Mouse (Mus musculus) cerebellum, adult 11-12 months (tissue): ENCODE measurements around the gene Adamts17.

Experiments
- DNase-seq: peaks from one replicate; pipeline ENCODE4 v3.0.0; 2022

Gene Adamts17

DNA sequence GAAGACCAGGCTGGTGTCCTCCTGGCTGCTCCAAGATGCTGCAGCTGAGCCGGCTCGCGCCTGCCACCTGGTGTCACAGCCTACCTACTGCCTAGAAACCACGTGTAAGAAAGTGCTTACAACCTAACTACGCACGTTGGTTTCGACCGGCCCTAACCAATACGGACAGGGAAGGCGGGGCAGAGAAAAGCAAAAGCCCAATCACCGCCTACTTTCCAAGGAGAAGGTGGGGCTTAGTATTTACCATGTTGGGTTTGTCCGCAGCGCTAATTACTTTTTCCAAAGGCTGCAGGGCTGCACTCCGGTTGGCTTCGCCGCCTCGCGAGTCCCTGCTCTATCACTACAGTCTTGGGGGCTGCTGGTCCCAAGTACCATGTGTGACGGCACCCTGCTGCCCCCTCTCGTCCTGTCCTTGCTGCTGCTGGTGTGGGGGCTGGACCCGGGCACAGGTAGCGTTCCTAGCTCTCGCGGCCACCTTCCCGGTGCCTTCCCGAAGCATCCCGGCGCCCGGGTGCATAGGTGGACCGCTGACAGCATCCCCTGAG is at the start of gene Adamts17:
Gene Adamts17, plus strand, starts transcription at position 273 of the 545 bp plus-strand sequence.
- peak; percentile 94 for DNase-seq

DNA sequence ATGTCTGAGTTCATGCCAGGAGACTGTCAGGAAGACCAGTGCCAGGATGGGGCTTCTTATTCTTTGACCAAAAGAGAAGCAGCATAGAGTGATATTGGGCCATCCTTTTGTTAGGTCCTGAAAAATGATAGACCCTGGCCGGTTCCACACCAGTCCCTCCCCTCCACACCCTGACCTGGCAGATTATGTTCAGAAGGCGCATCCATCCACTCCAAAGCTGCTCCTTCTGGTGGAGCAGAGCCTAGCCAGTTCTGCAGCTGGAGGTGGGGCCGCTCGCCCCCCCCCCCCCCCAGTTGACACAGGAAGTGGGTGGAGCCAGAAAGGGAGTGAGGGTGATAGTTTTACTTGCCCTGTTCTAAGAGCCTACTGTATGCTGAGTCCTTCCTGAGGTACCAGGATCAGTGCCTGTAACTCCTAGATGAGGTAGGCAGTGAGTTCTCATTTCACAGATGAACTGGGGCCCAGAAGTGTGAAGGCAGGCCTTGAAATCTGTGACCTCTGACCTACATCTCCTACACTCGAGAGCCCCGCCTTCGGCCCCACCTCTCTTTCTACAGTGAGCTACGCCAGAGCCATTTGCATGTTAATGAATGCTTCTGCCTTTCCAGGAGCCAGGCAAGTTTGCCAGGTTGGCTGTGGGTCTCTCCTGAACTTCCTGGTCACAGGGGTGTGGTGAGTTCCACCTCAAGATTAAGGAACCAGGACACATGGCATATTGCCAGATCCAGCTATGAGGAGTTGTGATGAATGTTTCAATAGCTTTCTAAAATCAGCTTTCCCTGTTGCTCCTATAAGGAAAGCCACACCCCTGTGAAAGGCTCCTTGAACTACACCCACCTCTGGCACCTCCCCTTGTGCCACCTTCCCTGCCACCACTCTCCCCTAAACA is 49.4 kb upstream of the Adamts17 start:
- no peak for DNase-seq

DNA sequence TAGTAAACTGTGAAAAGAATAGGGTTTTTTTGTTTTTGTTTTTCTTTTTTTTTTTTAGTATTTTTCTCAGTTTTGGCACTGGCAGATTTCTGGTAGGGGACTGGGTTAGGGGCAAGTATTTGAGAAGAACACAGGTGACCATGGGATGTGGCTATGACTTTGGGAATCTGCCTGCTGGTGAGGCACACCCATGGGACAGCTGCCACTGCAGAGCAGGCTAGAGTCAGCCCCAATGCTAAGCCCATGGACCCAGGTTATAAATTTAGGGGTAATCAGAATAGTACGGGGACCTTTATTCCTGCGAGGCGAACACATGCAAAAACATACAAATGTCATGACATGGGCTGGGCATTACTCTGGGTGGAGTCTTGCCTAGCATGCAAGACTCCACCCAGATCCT is 48.5 kb upstream of the Adamts17 start:
- no peak for DNase-seq

DNA sequence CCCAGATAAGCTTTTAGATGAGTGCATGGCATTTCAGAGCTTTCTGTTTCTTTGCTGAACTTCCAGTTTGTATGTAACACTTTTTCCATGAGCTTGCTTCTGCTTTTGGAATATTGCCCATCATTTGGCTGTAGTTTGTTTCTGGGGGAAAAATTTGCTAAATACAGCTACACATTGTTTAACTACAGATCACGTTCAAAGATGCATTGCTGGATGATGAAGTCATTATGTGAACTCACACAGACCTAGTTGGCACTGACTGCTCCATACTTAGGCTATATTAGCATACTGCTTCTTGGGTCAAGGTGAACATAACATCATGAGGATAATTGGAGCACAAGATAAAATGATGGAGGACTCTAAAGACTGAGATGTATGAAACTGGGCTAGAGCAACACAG is 42.6 kb upstream of the Adamts17 start:
- DNase-seq: no peak

DNA sequence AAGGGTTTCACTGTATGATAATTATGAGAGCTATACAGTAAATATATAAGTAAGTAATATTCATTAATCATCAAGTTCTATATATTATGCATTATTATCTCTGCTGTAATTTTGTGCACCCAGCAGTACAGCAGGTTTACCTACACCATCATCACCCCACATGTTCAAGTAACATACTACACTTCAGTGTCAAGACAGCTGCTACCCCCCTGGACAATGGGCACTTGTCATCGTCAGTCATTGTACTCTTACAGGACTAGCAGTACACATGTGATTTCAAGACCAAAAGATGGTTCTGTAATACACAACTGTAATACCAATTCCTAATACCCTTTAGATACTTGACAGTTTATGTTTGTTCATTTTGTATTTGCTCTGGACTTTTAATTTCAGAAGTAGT is 42.2 kb upstream of the Adamts17 start:
- no peak for DNase-seq

DNA sequence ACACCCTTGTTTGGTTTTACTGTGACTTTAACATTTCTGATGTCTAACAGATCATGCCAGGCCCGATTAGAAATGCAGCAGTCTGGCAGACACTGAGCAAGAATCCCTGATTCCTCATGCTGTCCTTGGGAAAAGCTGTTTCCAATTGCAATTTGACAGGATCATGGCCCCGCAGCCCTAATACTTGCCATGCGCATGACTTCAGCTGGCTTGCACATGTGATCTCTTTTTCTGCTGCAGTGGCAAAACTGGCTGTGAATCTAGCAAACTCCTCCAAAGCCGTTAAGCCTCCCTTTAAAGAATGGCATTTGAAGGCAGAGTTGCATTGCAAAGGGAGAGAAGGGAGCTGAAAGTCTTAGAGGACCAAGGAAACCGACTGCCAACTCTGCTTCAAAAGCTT is 40.7 kb upstream of the Adamts17 start:
- DNase-seq: no peak

DNA sequence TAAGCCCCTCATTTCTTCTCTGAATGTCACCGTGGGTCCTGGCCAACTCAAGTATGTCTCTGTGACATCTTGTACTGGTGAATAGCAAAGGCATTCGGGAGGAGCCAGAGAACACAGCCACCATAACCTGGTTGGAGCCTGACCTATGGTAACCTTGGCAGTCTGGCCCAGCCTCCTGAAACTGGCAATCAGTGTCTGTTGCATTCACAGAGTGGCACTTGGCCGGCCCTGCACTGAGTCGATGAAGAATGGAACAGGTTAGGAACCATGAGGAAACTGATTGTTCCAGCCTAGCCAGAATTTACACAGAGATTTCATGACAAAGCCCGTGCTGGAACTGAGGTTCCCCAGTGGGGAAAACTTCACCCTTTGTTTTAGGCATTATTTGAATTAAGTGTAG is 38.8 kb upstream of the Adamts17 start:
- DNase-seq: no peak

DNA sequence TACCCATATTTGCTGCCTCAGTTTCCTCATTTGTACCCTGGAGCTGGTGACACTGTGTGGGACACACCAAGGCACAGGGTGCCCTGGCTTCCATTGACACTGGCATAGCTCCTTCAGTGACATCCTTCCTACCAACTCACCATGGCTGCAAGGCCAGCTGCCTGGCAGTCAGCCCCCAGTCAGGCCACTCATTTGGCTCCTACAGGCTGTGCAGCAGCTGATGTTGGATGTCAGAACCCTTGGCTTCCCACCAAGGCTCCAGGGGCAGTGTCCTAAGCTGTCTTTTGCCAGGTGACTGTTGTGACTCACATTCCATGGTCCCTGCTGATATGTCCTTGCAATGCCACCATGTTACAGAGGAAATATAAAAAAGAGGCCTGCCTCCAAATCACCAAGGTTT is 37.8 kb upstream of the Adamts17 start:
- DNase-seq: no peak

DNA sequence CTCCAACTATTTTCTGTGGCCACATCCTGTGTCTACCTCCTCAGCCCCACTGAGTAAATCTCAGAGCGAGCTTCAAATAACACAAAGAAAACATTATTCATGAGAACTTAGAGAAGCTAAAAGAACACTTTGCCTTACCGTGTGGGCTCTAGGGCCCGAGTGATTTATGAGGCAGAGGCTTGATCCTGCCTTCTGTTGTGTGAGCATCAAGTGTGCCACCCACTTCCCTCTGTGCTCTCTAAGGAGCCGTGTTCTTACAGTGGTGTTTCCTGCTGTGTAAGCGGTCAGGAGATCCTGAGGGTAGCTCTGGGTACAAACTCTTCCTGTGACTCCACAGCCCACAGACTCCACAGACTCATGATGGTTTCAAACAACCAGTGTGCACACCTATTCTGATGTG is 35.7 kb upstream of the Adamts17 start:
- no peak for DNase-seq

DNA sequence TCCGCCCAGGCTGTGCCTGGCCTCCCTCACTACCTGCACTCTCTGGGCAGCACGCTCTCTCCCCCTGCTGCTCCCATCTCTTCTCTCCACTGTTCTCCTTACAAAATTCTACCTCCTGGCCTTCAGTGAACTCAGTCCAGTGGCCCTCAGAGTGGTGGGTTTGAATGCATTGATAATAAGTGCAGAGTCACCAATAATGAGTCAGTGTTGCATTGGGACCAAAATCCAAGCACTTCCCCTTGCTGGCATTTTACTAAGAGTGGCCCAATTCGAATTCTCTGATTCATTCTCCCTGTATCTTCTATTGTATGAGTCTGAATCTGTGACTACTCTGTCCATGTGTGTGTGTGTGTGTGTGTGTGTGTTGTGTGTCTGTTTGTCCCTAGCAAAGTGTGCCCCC is 32.7 kb upstream of the Adamts17 start:
- DNase-seq: no peak

DNA sequence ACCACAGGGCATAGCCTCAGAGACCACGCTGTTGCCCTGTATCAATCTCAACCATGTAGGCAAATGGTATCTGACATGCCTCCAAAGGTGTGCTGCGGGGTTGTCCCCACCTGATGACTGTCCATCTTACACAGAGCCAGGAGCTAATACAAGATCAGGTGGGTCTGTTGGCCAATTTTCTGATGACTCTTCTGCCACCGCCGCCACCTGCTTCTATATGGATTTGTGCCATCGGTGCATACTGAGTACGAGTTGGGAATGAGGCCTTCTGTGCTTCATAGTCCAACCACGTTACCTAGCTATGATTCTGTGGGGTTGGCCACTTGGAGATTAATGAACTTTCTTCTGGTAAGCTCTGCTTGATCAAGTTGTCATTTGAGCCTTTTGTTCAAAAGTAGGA is 29.1 kb upstream of the Adamts17 start:
- DNase-seq: no peak

DNA sequence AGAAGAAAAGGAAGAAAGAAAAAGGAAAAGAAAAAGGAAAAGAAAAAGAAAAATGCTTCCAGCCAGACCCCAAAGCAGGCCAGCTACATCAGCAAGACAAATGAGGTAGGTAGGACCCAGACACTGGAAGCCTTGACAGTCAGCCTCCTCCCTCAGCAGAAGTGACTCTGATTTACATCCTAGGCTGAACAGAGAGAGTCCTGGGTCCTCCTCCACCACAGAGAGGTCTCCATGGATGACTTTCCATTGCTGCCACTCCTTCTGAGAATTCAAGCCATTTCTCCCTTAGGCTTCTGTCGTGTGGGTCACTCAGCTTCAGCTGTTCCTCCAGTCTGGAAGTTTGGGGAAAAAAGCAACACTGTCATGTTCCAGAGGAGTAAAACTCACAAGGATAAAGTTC is 28.2 kb upstream of the Adamts17 start:
- no peak for DNase-seq

DNA sequence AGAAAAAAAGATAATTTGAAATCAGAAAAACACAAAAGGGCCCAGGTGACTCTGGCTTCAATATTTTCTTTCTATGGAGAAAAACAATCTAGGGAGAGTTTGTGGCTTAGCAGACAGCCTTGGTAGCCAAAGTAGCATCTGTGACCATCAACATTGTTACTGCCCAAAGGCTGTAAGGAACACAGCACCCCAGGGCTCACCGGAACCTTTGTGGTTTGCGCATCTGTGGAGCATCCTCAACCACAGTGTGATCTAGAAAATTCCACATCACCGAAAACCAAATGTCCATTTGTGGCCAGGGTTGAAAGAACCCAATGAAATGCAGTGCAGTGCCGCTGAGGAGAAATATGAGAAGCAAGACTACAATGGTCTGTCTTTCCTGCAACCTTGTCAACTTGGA is 27.2 kb upstream of the Adamts17 start:
- no peak for DNase-seq

DNA sequence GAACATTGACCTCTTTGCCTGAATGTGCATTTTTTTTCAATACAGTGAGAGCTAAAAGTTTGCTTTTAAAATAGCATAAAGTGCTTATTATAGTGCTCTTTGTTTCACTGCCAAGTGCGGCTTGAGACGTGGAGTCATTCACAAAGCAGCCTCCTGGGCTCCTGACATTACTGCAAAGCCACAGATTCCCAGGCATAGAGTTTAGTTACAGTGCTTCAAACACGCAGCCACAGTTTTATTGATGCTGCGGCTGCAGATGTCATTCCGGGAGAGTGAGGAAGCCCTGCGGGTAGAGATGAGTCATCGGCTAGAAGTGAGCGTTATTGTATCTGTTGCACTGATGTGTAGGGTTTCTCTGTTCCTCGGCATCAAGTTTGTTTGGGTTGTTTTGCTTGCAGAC is 26.8 kb upstream of the Adamts17 start:
- DNase-seq: no peak

DNA sequence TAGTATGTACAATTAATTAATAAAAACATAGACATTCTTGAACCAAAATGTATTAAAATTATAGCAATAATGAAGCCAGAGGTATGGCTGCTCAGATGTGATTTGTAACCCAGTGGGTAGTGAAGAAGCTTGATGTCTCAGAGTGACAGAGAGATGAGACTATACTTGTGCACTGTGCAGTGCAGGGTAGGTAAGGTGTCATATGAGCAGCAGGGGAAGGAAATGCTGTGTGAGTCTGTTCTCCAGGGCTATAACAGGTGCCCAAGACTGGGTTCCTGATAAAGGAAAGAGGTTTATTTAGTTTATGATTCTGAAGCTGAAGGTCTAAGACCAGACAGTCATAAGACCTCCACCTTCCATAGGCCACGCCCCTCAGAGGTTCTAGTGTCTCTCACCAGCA is 26.4 kb upstream of the Adamts17 start:
- DNase-seq: no peak

DNA sequence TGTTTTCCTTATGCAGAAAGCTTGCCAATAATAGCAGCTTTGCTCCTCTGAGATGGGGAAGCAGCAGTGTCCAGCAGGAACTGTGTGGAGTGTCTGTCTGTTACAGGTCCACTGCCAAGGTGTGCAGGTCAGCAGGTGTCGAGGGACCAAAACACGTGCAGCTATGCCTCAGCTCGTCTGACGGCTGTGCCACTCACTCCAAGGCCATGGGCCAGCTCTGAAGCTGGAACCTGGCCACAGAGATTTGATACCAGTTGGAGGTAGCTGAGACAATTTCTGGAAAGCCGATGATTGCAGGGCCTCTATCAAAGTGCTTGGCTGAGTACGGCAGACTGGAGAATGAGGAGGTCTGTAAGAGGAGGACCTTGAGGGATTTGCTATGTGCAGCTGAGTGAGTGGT is 24.0 kb upstream of the Adamts17 start:
- DNase-seq: no peak

DNA sequence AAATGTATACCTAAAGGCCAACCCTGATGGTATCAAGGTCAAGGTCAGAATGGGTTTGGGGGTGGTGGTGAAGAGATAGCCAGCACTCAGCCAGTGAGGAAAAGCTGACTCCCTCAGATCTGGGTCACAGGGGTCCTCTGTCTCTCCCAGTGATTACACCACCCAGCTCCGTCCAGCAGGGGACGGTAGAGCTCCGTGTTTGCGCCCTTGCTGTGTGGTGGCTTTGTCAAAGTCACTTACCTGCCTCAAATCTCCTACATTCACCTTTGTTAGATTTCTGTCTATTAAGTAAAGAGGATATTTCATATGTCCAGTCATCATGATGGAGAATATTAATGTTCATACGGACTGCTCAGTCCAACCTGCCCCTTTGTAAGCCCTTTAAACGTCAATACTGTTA is 19.5 kb upstream of the Adamts17 start:
- no peak for DNase-seq

DNA sequence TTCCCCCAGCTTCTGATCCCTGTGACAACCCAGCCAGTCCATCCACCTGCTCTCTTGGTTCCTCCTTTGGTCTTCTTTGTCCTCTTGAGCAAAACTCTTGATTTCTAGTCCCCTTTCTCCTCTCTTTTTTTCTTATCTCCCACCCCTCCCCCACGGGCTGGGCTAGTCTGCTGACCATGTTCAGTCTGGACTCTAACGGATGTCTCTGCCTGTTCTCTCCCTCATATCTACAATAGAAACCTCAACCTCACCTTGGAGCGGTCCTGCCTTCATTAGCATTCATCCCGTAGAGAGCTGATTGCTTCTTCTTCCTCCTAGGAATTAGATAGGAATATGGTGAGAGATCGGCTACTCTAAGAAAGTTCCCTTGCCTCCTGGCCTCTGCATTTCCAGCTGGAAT is 8.7 kb upstream of the Adamts17 start:
- DNase-seq: no peak

DNA sequence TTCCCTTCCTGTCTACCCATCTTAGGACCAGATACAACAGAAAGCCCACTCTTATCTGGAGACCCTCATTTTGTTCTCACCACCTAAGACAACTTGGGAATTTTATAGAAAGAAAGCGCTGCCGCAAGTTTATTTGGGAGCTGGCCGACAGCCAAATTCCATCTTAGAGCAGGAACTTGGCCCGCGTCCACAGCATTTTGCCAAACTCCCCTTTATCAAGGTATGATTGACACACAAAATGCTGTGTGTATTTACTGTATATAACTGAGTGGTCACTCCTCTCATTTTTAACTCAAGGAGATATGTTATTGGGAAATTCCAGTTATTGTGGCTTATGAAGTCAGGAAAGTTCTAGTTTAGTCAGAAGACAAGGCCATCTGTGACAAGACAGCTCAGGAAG is 8.2 kb upstream of the Adamts17 start:
- no peak for DNase-seq

DNA sequence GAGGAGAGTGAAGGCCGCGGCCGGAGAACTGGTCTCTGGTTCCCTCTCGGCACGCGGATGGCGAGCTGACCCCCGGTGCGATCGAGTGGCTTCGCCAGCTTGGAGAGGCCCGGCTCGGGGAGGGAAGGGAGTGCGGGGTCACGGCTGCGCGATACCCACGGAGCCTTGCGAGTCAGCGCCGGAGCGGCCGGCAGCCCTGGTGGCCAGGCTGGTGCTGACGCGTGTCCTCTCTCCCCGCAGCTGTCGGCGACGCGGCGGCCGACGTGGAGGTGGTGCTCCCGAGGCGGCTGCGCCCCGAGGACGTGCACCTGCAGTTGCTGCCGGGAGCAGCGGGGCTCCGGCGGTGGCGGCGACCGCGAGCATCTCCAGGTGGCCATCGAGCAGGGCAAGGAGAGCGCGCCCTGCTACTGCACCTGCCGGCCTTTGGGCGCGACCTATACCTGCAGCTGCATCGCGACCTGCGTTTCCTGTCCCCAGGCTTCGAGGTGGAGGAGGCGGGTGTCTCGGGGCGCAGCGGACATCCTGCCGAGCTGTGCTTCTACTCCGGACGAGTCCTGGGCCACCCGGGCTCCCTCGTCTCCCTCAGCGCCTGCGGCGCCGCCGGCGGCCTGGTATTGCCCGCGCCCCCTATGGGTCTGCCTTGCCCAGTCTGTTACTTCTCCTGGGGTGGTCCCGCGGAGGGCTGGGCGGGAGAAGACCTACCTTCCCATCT is 629 bp downstream of the Adamts17 start:
- peak; percentile 35 for DNase-seq

DNA sequence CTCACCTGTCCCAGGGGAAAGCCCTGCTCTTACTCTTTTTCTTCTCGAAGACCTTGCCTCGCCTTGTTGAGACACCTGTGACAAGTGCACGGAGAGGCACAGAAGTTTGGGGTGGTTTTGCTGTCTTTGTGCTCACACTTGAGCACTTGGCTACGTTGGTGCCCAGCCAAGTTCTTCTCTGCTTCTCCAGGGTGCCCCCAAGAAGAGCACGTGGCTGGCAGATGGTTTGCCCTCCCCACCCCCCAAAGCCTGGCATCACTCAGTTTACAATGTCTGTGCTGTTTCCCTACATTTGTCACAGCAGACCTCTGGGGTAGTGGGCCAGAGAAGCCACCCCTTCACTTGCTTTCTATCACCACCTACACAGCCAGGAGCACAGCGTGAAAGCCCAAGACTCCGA is 1.6 kb downstream of the Adamts17 start:
- DNase-seq: peak; percentile 24

DNA sequence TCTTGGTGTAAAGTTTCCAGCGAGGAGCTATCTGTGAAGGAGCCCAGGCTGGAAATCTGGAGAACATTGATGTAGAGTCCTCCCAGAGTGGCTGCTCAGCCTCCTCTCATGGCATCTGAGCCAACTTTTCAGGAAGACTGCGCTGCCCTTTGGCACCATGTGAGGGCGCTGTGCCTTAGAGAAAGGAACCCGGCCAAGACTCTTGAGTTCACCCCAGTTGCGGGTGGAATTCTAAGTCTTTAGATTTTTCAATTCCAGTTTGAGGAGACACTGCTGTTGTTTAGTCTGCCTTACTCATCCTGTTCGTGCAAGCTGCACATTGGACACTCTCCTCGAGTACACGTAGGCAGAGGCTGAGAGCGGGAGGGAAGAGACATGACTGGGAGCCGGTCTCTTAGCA is 2.5 kb downstream of the Adamts17 start:
- peak; percentile 56 for DNase-seq

DNA sequence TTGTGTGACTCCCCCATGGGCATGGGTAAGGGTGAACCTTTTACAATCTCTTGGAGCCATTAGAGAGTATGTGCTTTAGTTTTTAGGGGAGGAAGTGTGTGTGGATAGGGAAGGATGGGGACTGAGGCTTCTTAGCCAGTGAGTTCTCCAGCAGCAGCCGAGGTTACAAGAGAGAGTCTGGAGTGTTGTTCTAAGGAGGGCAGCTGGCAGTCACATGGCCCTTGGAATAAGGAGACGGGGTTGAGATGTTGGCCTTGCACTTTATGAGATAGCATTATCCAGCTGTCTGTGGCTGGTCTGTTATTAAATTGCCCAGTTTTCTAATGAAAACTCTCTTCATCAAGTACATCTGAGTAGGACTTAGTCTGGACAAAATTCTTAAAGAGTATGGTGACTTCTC is 4.3 kb downstream of the Adamts17 start:
- no peak for DNase-seq

DNA sequence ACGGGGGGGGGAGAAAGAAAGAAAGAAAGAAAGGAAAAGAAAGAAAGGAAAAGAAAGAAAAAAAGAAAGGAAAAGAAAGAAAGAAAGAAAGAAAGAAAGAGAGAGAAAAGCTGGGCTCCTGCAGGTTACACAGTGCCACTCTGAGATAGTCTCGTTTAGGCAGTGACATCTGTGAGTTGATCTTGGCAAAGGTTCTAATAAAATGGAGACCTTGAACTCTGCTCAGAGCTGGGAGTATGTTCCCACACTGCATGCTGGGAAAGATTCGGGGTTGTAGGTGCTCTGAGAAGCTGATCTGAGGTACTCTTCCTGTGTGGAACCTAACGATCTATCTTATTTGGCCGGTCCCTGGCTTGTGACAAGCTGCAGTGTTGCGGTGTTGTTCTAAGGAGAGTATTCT is 7.0 kb downstream of the Adamts17 start:
- no peak for DNase-seq
